Comparison of ENCODE assay signal across 8 mouse cellular contexts in genomic region chr4:41502986-41503412, GRCm38 (mm10). TPM values are rescaled to one million over a fixed set of nuclear protein-coding genes. Genes with fewer than 3 reads are reported as not detected.
DNase-seq lines count a peak whose midpoint lies in the region; ATAC-seq and TF ChIP-seq lines count a peak whose summit lies in the region.

Gene AI464131 (minus strand): TSS chr4:41503076.

- peak within 1 kb of the TSS; percentile 54; the same call in 1 of the 2 replicates for H3K9ac ChIP-seq in hindbrain, embryonic 12.5 days

- no peaks in the 10 kb centered on the region for H3K36me3 ChIP-seq in hindbrain, embryonic 12.5 days

- H3K4me1 ChIP-seq in hindbrain, embryonic 12.5 days: peaks cover 46% of the 10 kb centered on the region

- H3K9me3 ChIP-seq in hindbrain, embryonic 12.5 days (replicated peaks): no peaks in the 10 kb centered on the region

- peak within 1 kb of the TSS; percentile 35 for H3K4me3 ChIP-seq in hindbrain, embryonic 12.5 days

- CTCF ChIA-PET in Patski (lab: Charles Lee): interaction anchor here (0.8 to 1.1 kb wide), 3 partner anchors 19 to 44 kb away, joined by 3 read pairs; no protein-coding TSS in a partner anchor

- POLR2A ChIA-PET in Patski (lab: Charles Lee): interaction anchor here (0.7 kb wide), 1 partner anchor 18 kb away, joined by 7 read pairs; no protein-coding TSS in a partner anchor

- DNase-seq in Patski (ENCODE audit: low read depth, low spot score): peak; percentile 77
- DNase-seq in cerebellum, postnatal 14 days: peak; percentile 97 to 99
- peak; percentile 91 to 93 for DNase-seq in frontal cortex, postnatal 14 days (ENCODE audit: low spot score in 2 of 2)
- DNase-seq in layer of hippocampus, postnatal 14 days (ENCODE audit: low spot score in 2 of 2): peak; percentile 84 to 96
- peak; percentile 100 for DNase-seq in lung, postnatal 10 days
- DNase-seq in retina, adult 2 months (ENCODE audit: low read depth, low spot score): peak; percentile 76
- peak; percentile 60 for DNase-seq in thymus, postnatal 25 days

- peak within 1 kb of the TSS; percentile 40; the same call in 1 of the 2 replicates for H3K27ac ChIP-seq in hindbrain, embryonic 12.5 days

- ATAC-seq in Patski: peak; percentile 97
- peak; percentile 87 for ATAC-seq in hindbrain, embryonic 12.5 days (ENCODE audit: low FRiP score)

- H3K4me2 ChIP-seq in hindbrain, embryonic 12.5 days (replicated peaks): peak within 1 kb of the TSS; percentile 63

- H3K27me3 ChIP-seq in Patski: no peaks in the 10 kb centered on the region
- peaks cover 47% of the 10 kb centered on the region for H3K27me3 ChIP-seq in hindbrain, embryonic 12.5 days

- no peak for TF ChIP-seq CTCF in Patski (IDR thresholded peaks at IDR 0.05)

- in situ Hi-C loops in Patski (cut with MboI; ENCODE audit: low pct_unique_long_range_greater_than_20kb): no loop called here

- under 1% methylated on average over 18 of the region's 18 CpGs for WGBS in hindbrain, embryonic 12.5 days

RNA-seq across cellular contexts. Expression of gene AI464131, which starts in this region (rescaled TPM):
- polyA plus RNA-seq in Patski (2021): 6.2 TPM
- 10.1 and 11.9 TPM in 2 replicates for polyA plus RNA-seq in hindbrain, embryonic 12.5 days (2016; fragmentation: Nextera tagmentation; extraction: Ambion mirVana)
- 10 to 100 TPM; 44.3 to 45.1 TPM for total RNA-seq in layer of hippocampus, postnatal 14 days (2021)

Comparison
In these comparisons a context has a peak if more than half of its experiments do, and no peak if none do; other contexts are left out.
1. Peak in every context shown above with its lines: DNase-seq, ATAC-seq, H3K4me3 ChIP-seq and H3K27ac ChIP-seq.